ENCODE assay signal across 10 mouse cellular contexts in the genomic region with DNA sequence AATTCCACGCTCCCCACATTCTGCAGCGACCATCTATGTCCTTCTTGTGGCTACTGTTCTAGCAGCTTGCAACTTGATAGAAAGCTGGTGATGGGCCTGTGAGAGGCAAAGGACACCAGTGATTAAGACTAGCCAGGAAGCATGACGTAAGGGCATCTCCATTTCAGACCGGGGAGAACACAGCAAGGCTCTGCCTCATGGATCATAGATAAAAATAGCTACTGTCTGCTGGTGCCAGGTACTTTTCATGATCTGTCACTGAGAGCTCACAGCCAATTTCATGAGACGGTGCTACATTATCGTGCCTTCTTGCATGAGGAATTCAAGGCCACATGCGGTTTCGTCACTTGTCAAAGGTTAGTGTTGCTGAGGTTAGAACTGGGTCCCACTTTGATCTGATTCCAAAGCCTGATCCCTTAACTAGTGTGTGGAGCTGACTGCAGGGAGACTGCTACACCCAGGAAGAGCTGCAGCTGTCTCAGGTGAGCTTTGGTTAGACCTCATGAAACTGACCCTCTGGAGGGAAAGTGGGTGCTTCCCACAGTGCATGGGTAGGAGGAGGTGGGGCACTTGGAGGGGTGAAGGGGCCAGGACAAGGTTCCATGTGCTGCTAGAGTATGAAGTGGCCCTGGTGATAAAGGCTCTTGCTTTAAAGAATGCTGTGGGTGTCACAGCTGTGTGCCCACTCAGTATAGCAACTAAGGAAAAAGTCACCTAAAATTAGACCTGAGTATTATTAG.
DNase-seq lines count a peak whose midpoint lies in the region; ATAC-seq lines count a peak whose summit lies in the region.
"Had no signal": no experiment of that assay in that cellular context is flagged by ENCODE, and none has a peak within 500 bp of the region (broad histone marks: within the 10 kb centered on the region; RNA-seq: fewer than 3 reads in every experiment).

No protein-coding gene starts in this region.

- H3K27ac ChIP-seq in hindbrain, embryonic 11.5 days (ENCODE audit: low read depth, low read length), result no peak overlapping the region
- H3K27ac ChIP-seq: hindbrain, embryonic 14.5 days; left cerebral cortex, adult 2 months had no signal

- ATAC-seq in hindbrain, embryonic 11.5 days (ENCODE audit: low FRiP score), result no peak

- H3K27me3 ChIP-seq in hindbrain, embryonic 11.5 days (ENCODE audit: control insufficient read depth, insufficient read depth, low read length), result no peaks in the 10 kb centered on the region

- peak; percentile 89 for DNase-seq in gastrocnemius, adult 18-20 months (ENCODE audit: low spot score)
- no peak for DNase-seq in gastrocnemius, postnatal 4 days (ENCODE audit: low spot score in 2 of 2)
- DNase-seq in adrenal gland, adult 8-10 months, result peak; percentile 68
- peak; percentile 62 to 83 for DNase-seq in heart, adult 18-20 months
- peak; percentile 8 to 19 for DNase-seq in layer of hippocampus, adult 8-10 months (ENCODE audit: low spot score in 2 of 2)
- no peak for DNase-seq in hindbrain, embryonic 11.5 days (ENCODE audit: low spot score)
- DNase-seq in kidney, postnatal 36 days, result no peak
- no peak for DNase-seq in spleen, postnatal 36 days (ENCODE audit: low spot score in 2 of 2)

- H3K4me3 ChIP-seq in hindbrain, embryonic 11.5 days (ENCODE audit: low read depth, low read length), result no peak overlapping the region
- H3K4me3 ChIP-seq: left cerebral cortex, adult 2 months had no signal

- 83% methylated on average over 8 of the region's 8 CpGs for WGBS in hindbrain, embryonic 11.5 days

- no peaks in the 10 kb centered on the region for H3K9me3 ChIP-seq in hindbrain, embryonic 11.5 days (ENCODE audit: control insufficient read depth, low read length)

- no peak overlapping the region for H3K9ac ChIP-seq in hindbrain, embryonic 11.5 days (ENCODE audit: low read depth, low read length)
- H3K9ac ChIP-seq: hindbrain, embryonic 14.5 days had no signal

- H3K4me1 ChIP-seq in hindbrain, embryonic 11.5 days (replicated peaks; ENCODE audit: control insufficient read depth, insufficient read depth, low read length), result no peaks in the 10 kb centered on the region

- no peaks in the 10 kb centered on the region for H3K36me3 ChIP-seq in hindbrain, embryonic 11.5 days (ENCODE audit: control insufficient read depth, insufficient read depth, low read length)

- no peak overlapping the region for H3K4me2 ChIP-seq in hindbrain, embryonic 11.5 days (replicated peaks; ENCODE audit: low read depth, low read length)
- H3K4me2 ChIP-seq: hindbrain, embryonic 14.5 days had no signal

Comparison
In these comparisons a context has a peak if more than half of its experiments do, and no peak if none do; other contexts are left out.
1. DNase-seq: peak in gastrocnemius, adult 18-20 months (single experiment), adrenal gland, adult 8-10 months (single experiment), heart, adult 18-20 months (2 of 2) and layer of hippocampus, adult 8-10 months (2 of 2); none in gastrocnemius, postnatal 4 days (0 of 2), hindbrain, embryonic 11.5 days (single experiment), kidney, postnatal 36 days (0 of 2) and spleen, postnatal 36 days (0 of 2).